Mouse (Mus musculus): Measurements from ENCODE around the gene Flnb. TPM values are rescaled to one million over a fixed set of nuclear protein-coding genes. Genes with fewer than 3 reads are reported as not detected.

Flnb gene
- polyA plus RNA-seq, 1 experiment = not detected

DNA sequence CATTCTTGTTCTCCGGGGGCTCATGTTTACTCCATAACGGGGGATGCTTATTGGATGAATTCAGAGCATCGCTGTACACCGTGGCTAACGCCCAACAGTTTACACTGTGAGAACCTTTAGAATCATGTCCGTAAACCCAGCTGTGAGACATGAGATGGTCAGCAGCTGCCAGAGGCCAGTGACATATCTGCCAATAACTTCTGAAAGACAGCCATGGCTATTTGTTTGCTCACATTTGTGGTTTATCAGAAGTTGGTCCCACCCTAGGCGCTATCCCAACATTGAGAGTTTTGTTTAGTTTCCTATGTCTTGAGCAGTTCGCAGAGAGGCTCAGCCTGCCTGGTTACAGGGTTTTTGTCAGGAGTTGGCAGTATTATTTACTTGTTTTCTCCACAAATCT lies 3.6 kb downstream of the Flnb start:
- H3K4me1 ChIP-seq (ENCODE audit: control insufficient read depth, insufficient read depth, low read length) = peaks cover 23% of the 10 kb centered on the region
- no peak for TF ChIP-seq CTCF (IDR thresholded peaks at IDR 0.05; ENCODE audit: insufficient read depth, low read depth, low read length)
- TF ChIP-seq POLR2A (IDR thresholded peaks at IDR 0.05; ENCODE audit: insufficient read depth, low read depth, low read length) = no peak
- no peak overlapping the region for H3K4me3 ChIP-seq (ENCODE audit: insufficient read depth, low read depth, low read length)
- no peak overlapping the region for H3K27ac ChIP-seq (ENCODE audit: insufficient read depth, low read depth, low read length)
- 75% methylated on average over 8 of the region's 8 CpGs for WGBS

DNA sequence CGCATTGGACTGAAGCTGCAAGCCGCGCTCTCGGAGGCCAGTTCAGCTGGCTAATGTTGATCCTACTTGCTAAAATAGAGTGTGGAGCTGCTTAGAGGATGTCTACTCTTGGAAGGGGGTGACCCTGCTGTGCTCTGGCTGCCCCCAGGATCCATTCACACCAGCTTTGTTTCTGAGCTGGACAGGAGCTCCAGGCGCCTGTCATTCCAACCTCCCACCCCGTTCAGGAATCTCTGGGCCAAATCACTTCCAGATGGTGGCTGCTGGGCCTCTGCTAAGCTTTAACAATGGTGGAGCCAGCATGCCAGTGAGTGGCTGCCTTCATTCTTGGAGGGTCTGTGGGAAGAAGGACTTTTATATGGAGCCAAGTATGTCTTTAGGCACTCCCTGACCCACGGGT lies 4.9 kb downstream of the Flnb start:
- TF ChIP-seq POLR2A (IDR thresholded peaks at IDR 0.05; ENCODE audit: insufficient read depth, low read depth, low read length) = no peak
- no peak for TF ChIP-seq CTCF (IDR thresholded peaks at IDR 0.05; ENCODE audit: insufficient read depth, low read depth, low read length)

DNA sequence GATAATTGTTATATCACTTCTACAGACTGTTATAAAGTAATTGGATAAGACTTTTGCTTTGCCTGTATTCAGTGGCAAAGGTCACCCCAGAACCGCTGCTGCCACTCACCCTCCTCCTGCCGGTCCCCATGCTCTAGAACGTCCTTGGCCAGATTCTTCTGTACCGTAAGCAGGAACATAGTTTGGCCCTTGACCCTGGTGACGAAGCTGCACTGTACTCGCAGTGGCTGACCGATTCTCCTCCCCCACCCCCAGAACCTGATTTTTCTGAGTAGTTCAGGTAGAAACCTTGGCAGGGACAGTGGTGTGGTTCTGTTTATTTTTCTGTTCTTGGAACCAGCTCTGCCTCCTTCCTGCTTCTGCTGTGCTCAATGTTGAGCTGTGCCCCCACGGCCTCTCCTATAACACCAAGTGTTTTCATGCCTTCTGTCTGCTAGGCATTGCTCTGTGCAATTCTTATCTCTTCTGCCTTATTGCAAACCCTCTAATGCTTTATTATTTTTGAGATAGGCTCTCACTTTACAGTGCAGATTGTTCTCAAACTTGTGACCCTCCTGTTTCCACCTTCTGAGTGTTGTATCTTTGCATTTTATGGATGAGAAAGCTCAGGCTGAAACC lies 7.0 kb downstream of the Flnb start:
- 89% methylated on average over 8 of the region's 8 CpGs for WGBS
- TF ChIP-seq CTCF (IDR thresholded peaks at IDR 0.05; ENCODE audit: insufficient read depth, low read depth, low read length) (no peak), POLR2A (IDR thresholded peaks at IDR 0.05; ENCODE audit: insufficient read depth, low read depth, low read length) (no peak)
- peaks cover 22% of the 10 kb centered on the region for H3K4me1 ChIP-seq (ENCODE audit: control insufficient read depth, insufficient read depth, low read length)

More for the DNA sequence above, 4.9 kb downstream of the Flnb start:
- H3K4me3 ChIP-seq (ENCODE audit: insufficient read depth, low read depth, low read length) = no peak overlapping the region
- peaks cover 26% of the 10 kb centered on the region for H3K4me1 ChIP-seq (ENCODE audit: control insufficient read depth, insufficient read depth, low read length)
- H3K27ac ChIP-seq (ENCODE audit: insufficient read depth, low read depth, low read length) = no peak overlapping the region
- 64% methylated on average over 7 of the region's 7 CpGs for WGBS

DNA sequence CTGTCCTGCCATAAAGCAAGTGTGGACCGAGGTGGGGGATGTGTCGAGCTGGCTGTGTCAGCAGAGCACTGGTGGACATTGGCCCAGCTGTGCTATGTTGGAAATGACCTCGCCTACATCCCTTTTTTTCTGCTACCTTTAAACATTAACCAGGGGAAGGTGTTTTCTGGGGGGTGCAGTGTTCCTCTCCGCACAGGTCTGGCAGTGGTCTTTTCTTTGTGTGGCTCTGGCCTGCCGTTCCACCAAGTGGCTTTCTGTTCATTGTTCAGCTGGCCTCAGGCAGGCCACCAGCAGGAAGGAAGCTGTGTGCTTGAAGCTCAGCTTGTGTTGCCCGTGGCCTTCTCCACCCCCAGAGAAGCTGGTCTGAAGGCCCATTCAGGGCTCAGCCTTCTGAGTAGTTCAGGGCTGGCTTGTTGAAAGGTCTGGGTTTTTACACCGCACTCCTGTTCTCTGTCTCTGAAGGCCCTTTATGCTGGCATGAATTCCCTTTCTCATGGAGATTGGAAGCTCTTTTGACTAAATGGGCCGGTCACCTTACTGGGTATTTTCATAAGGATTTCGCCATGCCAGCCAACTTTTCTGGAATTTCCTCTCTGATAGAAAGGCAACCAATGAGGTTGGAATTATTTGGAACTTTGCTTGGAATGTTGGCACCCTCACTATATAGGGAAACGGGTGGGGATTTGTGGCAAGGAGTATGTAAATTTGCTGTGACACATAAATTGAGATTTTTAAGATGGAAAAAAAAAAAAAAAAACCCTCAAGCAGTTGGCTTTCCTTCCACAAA lies 8.6 kb downstream of the Flnb start:
- H3K27ac ChIP-seq (ENCODE audit: insufficient read depth, low read depth, low read length) = no peak overlapping the region
- WGBS = 60% methylated on average over 10 of the region's 10 CpGs
- no peak for TF ChIP-seq CTCF (IDR thresholded peaks at IDR 0.05; ENCODE audit: insufficient read depth, low read depth, low read length)
- TF ChIP-seq POLR2A (IDR thresholded peaks at IDR 0.05; ENCODE audit: insufficient read depth, low read depth, low read length) = no peak
- no peak overlapping the region for H3K4me3 ChIP-seq (ENCODE audit: insufficient read depth, low read depth, low read length)
- peaks cover 20% of the 10 kb centered on the region for H3K4me1 ChIP-seq (ENCODE audit: control insufficient read depth, insufficient read depth, low read length)

More for the DNA sequence above, 7.0 kb downstream of the Flnb start:
- no peak overlapping the region for H3K4me3 ChIP-seq (ENCODE audit: insufficient read depth, low read depth, low read length)
- no peak overlapping the region for H3K27ac ChIP-seq (ENCODE audit: insufficient read depth, low read depth, low read length)

DNA sequence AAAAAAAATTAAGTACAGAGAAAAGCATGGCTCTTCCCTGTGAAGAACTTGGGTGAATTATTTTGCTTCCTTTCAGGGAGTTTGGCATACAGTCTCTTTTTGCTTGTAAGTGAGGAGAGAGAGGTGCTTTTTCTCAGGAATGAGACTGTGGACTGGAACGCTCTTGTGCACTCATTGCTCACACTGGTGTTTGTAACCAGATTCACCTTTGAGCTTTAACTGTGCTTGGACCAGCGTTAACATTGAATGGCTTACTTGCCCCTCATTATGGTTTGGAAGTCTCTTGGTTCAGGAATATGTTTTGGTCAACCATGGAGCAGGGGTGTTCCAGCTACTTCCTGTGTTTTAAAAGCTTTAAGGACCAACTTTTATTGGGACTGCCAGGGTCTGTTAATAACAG lies 11.4 kb downstream of the Flnb start:
- WGBS = 74% methylated on average over 2 of the region's 2 CpGs
- H3K27ac ChIP-seq (ENCODE audit: insufficient read depth, low read depth, low read length) = no peak overlapping the region
- no peak overlapping the region for H3K4me3 ChIP-seq (ENCODE audit: insufficient read depth, low read depth, low read length)
- TF ChIP-seq POLR2A (IDR thresholded peaks at IDR 0.05; ENCODE audit: insufficient read depth, low read depth, low read length) (no peak), CTCF (IDR thresholded peaks at IDR 0.05; ENCODE audit: insufficient read depth, low read depth, low read length) (no peak)
- peaks cover 17% of the 10 kb centered on the region for H3K4me1 ChIP-seq (ENCODE audit: control insufficient read depth, insufficient read depth, low read length)

DNA sequence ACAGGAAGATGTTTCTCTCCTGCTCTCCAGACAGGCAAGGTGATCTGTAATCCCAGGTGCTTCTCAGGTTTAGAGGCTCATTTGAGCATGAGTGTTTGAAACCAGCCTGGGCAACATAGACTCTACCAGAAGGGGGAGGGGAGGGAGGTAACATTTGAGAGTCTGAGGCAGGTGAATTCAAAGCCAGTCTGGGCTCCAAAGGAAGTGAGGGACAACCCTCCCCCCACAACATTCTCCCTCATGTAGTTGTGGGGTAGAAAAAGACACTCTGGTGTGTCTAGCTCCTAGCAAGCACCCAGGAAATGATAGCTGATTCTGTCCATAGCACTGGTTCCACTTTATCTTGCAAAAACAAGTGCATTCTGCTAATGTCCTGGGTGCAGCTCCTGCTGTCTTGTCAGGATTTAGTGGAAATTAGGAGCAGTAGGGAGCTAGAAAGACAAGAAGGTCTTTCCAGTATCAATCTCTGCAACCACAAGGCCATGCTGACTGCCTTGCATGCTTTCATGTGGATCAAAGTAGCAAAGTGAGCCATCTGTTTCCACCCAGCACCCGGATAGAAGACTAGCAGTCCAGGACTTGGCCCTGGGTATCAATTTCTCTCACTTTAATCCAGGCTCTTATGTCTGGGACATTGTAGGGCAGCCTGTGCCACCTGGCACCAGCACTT lies 14.1 kb downstream of the Flnb start:
- peaks cover 4% of the 10 kb centered on the region for H3K4me1 ChIP-seq (ENCODE audit: control insufficient read depth, insufficient read depth, low read length)
- TF ChIP-seq CTCF (IDR thresholded peaks at IDR 0.05; ENCODE audit: insufficient read depth, low read depth, low read length) (no peak), POLR2A (IDR thresholded peaks at IDR 0.05; ENCODE audit: insufficient read depth, low read depth, low read length) (no peak)
- H3K4me3 ChIP-seq (ENCODE audit: insufficient read depth, low read depth, low read length) = no peak overlapping the region
- H3K27ac ChIP-seq (ENCODE audit: insufficient read depth, low read depth, low read length) = peak overlapping the region; percentile 12; the same call in 1 of the 2 replicates
- WGBS = 54% methylated on average over 1 of the region's 1 CpGs

DNA sequence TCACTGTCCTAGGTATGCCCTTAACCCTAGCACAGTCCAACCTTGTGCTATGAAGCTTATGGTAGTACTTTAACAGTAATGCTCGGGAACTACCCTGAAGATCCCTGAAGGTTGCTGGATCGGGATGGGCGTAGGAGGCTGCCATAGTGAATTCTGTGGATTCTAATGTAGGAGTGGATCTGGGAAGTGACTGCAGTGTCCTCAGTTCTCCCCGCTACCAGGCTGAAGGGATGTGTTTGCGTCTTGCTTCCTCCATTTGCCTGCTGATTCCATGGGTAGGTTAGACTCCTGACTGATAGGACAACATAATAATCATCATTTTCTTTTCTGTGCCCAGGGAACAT lies 14.7 kb downstream of the Flnb start:
- Histone ChIP-seq H3K27ac (ENCODE audit: insufficient read depth, low read depth, low read length) (peak overlapping the region; percentile 12), H3K4me1 (ENCODE audit: control insufficient read depth, insufficient read depth, low read length) (peaks cover 6% of the 10 kb centered on the region), H3K4me3 (ENCODE audit: insufficient read depth, low read depth, low read length) (no peak overlapping the region)
- 76% methylated on average over 5 of the region's 5 CpGs for WGBS
- TF ChIP-seq POLR2A (IDR thresholded peaks at IDR 0.05; ENCODE audit: insufficient read depth, low read depth, low read length) (no peak), CTCF (IDR thresholded peaks at IDR 0.05; ENCODE audit: insufficient read depth, low read depth, low read length) (no peak)

DNA sequence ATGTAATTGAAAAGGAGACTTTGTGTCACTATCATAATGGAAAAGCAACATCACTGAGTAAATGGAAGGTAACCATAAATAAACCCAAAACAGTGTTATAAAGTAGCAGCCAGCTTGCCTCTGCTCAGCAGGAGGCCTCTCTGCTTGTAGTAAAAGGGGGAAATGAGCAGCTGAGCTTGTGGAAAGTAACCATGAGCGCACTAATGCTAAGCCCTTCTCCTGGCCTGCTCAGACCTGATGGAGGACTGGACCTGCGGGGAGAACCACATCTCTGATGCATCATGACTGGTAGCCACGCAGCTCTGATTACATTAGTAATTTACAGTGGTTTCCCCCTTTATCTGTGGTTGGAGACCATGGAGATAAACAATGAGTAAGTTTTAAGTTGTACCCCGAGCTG lies 15.7 kb downstream of the Flnb start:
- WGBS = 49% methylated on average over 4 of the region's 4 CpGs
- no peak for TF ChIP-seq POLR2A (IDR thresholded peaks at IDR 0.05; ENCODE audit: insufficient read depth, low read depth, low read length)
- no peak for TF ChIP-seq CTCF (IDR thresholded peaks at IDR 0.05; ENCODE audit: insufficient read depth, low read depth, low read length)
- Histone ChIP-seq H3K4me3 (ENCODE audit: insufficient read depth, low read depth, low read length) (no peak overlapping the region), H3K27ac (ENCODE audit: insufficient read depth, low read depth, low read length) (0 out of 2 replicates have a peak overlapping the region, but pooled peaks have one; percentile 42), H3K4me1 (ENCODE audit: control insufficient read depth, insufficient read depth, low read length) (peaks cover 8% of the 10 kb centered on the region)

DNA sequence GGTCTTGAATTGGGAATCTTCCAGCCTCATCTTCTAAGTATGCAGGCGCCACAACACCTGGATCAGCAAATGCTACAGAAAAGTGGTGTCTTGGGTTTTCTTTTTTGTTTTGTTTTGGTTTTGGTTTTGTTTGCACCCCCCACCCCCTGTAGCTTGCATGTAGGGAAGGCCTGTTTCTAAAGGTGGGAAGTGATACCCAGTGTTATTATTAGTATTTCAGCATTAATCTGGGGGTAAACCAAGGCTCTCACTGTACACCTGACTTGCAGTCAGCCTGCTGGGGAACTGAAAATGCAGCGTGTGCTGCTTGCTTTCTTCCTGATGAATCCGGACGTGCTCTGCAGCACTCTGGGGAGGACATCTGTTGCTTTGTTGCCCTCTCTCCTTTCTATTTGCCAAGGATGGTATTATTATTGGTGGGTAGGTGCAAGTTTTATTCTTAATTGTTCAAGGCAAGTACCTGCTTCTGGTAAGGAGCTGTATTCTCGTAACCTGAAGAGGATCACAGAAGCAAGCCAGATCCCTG lies 20.9 kb downstream of the Flnb start:
- TF ChIP-seq POLR2A (IDR thresholded peaks at IDR 0.05; ENCODE audit: insufficient read depth, low read depth, low read length) (no peak), CTCF (IDR thresholded peaks at IDR 0.05; ENCODE audit: insufficient read depth, low read depth, low read length) (no peak)
- no peak overlapping the region for H3K27ac ChIP-seq (ENCODE audit: insufficient read depth, low read depth, low read length)
- peaks cover 11% of the 10 kb centered on the region; the same call in 1 of the 2 replicates for H3K4me1 ChIP-seq (ENCODE audit: control insufficient read depth, insufficient read depth, low read length)
- 68% methylated on average over 5 of the region's 5 CpGs for WGBS
- H3K4me3 ChIP-seq (ENCODE audit: insufficient read depth, low read depth, low read length) = no peak overlapping the region
